Mouse (Mus musculus) stomach, postnatal 0 days (tissue): ENCODE measurements around the gene Hydin. TPM values are rescaled to one million over a fixed set of nuclear protein-coding genes. Genes with fewer than 3 reads are reported as not detected.
"Not testable (repeated sequence)": the region's sequence is repeated elsewhere in the genome, so short reads cannot be mapped to it uniquely, and the experiment has no call there.

Experiments
- ATAC-seq: fragments of 200-750 bp; cut with Nextera tagmentation; 2 replicates; pipeline ENCODE4 v1.8.0; 2017; ENCODE audit not compliant: low FRiP score, low TSS enrichment
- DNase-seq: peaks from one replicate; pipeline ENCODE4 v3.0.0-alpha.2; 2016; ENCODE audit warnings: low spot score
- H3K27ac ChIP-seq: fragments of 300-500 bp; sonication (generic); replicated peaks from 2 replicates; pipeline ENCODE4 v1.5.1; 2014; ENCODE audit warnings: mild to moderate bottlenecking, control low read depth
- H3K27me3 ChIP-seq: fragments of 300-500 bp; sonication (generic); 2 replicates; pipeline ENCODE4 v1.6.1; 2014; ENCODE audit warnings: low read length; ENCODE audit not compliant: control insufficient read depth, insufficient read depth
- H3K36me3 ChIP-seq: fragments of 300-500 bp; sonication (generic); 2 replicates; pipeline ENCODE4 v1.6.1; 2014; ENCODE audit warnings: low read length, mixed read lengths; ENCODE audit not compliant: control insufficient read depth, insufficient read depth
- H3K4me1 ChIP-seq: fragments of 300-500 bp; sonication (generic); replicated peaks from 2 replicates; pipeline ENCODE4 v1.6.1; 2014; ENCODE audit warnings: antibody characterized with exemption; ENCODE audit not compliant: control insufficient read depth, insufficient read depth
- H3K4me2 ChIP-seq: fragments of 300-500 bp; sonication (generic); replicated peaks from 2 replicates; pipeline ENCODE4 v1.6.1; 2014; ENCODE audit warnings: low read depth, mild to moderate bottlenecking, control low read depth, moderate library complexity
- H3K4me3 ChIP-seq: fragments of 300-500 bp; sonication (generic); 2 replicates; pipeline ENCODE4 v1.5.1; 2014; ENCODE audit warnings: low read depth, low read length, control low read depth
- H3K9ac ChIP-seq: fragments of 300-500 bp; sonication (generic); 2 replicates; pipeline ENCODE4 v1.6.1; 2014; ENCODE audit warnings: mild to moderate bottlenecking, low read length, control low read depth, mixed read lengths
- H3K9me3 ChIP-seq: fragments of 300-500 bp; sonication (generic); 2 replicates; pipeline ENCODE4 v1.6.1; 2016; ENCODE audit warnings: low read length; ENCODE audit not compliant: control insufficient read depth
- CTCF ChIP-seq: IDR thresholded peaks from 2 replicates; pipeline ENCODE4 v1.5.1; 2016; ENCODE audit warnings: antibody characterized with exemption, low read depth, mild to moderate bottlenecking, moderate library complexity
- EP300 ChIP-seq: optimal IDR thresholded peaks from 2 replicates; pipeline ENCODE3; 2016; ENCODE audit warnings: antibody characterized with exemption
- WGBS: fragments of 180-500 bp; shearing (Covaris S2); extraction: QIAGEN DNeasy Blood & Tissue Kit; methylation state at CpG from one replicate; pipeline ENCODE4 v1.1.7; 2014; 5-methylcytosine and 5-hydroxymethylcytosine counted together
- polyA plus RNA-seq: library from polyadenylated mRNA; unstranded; fragments of >200 nt; fragmentation: Nextera tagmentation; extraction: Ambion mirVana; gene quantifications from 2 replicates; pipeline ENCODE4 v1.2.1, GENCODE M21; 2015

Gene Hydin
- polyA plus RNA-seq, 1 experiment from 2014 or later, result 0.05 TPM

- no peak for TF ChIP-seq CTCF
- TF ChIP-seq EP300, result no peak
- Histone ChIP-seq H3K27me3 (no peaks in the 10 kb centered on the region), H3K36me3 (no peaks in the 10 kb centered on the region), H3K4me2 (no peak overlapping the region), H3K9ac (no peak overlapping the region), H3K4me3 (no peak overlapping the region), H3K27ac (no peak overlapping the region), H3K4me1 (no peaks in the 10 kb centered on the region), H3K9me3 (no peaks in the 10 kb centered on the region)
- DNase-seq (peak; percentile 22), ATAC-seq (no peak)
- 28% methylated on average over 15 of the region's 15 CpGs for WGBS
These were observed 258.5 kb downstream of the Hydin start for GRCm38 (mm10) chr8:110525229-110525628.

GRCm38 (mm10) chr8:110530008-110530762 lies 263.4 kb downstream of the Hydin start:
- Histone ChIP-seq H3K9ac (no peak overlapping the region), H3K36me3 (no peaks in the 10 kb centered on the region), H3K4me3 (no peak overlapping the region), H3K27me3 (no peaks in the 10 kb centered on the region), H3K9me3 (no peaks in the 10 kb centered on the region), H3K27ac (no peak overlapping the region), H3K4me2 (no peak overlapping the region), H3K4me1 (no peaks in the 10 kb centered on the region)
- TF ChIP-seq EP300, result no peak
- no peak for TF ChIP-seq CTCF
- 29% methylated on average over 8 of the region's 8 CpGs for WGBS
- no peak for ATAC-seq
- DNase-seq, result no peak

GRCm38 (mm10) chr8:110533781-110534180 lies 267.0 kb downstream of the Hydin start:
- 71% methylated on average over 6 of the region's 6 CpGs for WGBS
- Histone ChIP-seq H3K4me1 (no peaks in the 10 kb centered on the region), H3K4me2 (no peak overlapping the region), H3K4me3 (no peak overlapping the region), H3K9me3 (no peaks in the 10 kb centered on the region), H3K9ac (no peak overlapping the region), H3K27ac (no peak overlapping the region), H3K36me3 (no peaks in the 10 kb centered on the region), H3K27me3 (no peaks in the 10 kb centered on the region)
- TF ChIP-seq EP300 (no peak), CTCF (no peak)
- ATAC-seq (no peak), DNase-seq (no peak)

GRCm38 (mm10) chr8:110537849-110538248 lies 271.1 kb downstream of the Hydin start:
- TF ChIP-seq EP300, result no peak
- no peak for TF ChIP-seq CTCF
- Histone ChIP-seq H3K4me2 (no peak overlapping the region), H3K36me3 (no peaks in the 10 kb centered on the region), H3K4me3 (no peak overlapping the region), H3K4me1 (no peaks in the 10 kb centered on the region), H3K27me3 (no peaks in the 10 kb centered on the region), H3K9me3 (no peaks in the 10 kb centered on the region), H3K9ac (no peak overlapping the region), H3K27ac (no peak overlapping the region)
- ATAC-seq (no peak), DNase-seq (no peak)
- 83% methylated on average over 4 of the region's 4 CpGs for WGBS

GRCm38 (mm10) chr8:110550343-110550742 lies 283.6 kb downstream of the Hydin start:
- H3K36me3 ChIP-seq, result no peaks in the 10 kb centered on the region
- 87% methylated on average over 1 of the region's 1 CpGs for WGBS
- peak; percentile 37 for TF ChIP-seq CTCF
- TF ChIP-seq EP300, result no peak
- no peak overlapping the region for H3K4me2 ChIP-seq
- no peak for ATAC-seq
- no peak overlapping the region for H3K4me3 ChIP-seq
- H3K9me3 ChIP-seq, result no peaks in the 10 kb centered on the region
- H3K4me1 ChIP-seq, result no peaks in the 10 kb centered on the region
- no peaks in the 10 kb centered on the region for H3K27me3 ChIP-seq
- DNase-seq, result no peak
- H3K27ac ChIP-seq, result no peak overlapping the region
- H3K9ac ChIP-seq, result no peak overlapping the region

GRCm38 (mm10) chr8:110552111-110552510 lies 285.3 kb downstream of the Hydin start:
- H3K4me1 ChIP-seq, H3K4me2 ChIP-seq, H3K27ac ChIP-seq, ATAC-seq, H3K27me3 ChIP-seq, H3K9ac ChIP-seq, H3K36me3 ChIP-seq, H3K9me3 ChIP-seq, H3K4me3 ChIP-seq, DNase-seq: not testable (repeated sequence)
